Mouse (Mus musculus) MEL (cell line): ENCODE measurements around the gene Dgat2.

Source experiments
- CTCF ChIP-seq, 3 experiments: IDR thresholded peaks in 2 of 3; conservative IDR thresholded peaks in 1 of 3; 2 replicates each; pipeline ENCODE4 v1.5.1; 2011 to 2012; ENCODE audit warnings: low read length in 3 of 3, low read depth in 2 of 3, mild to moderate bottlenecking in 2 of 3, improper control_type of control experiment in 1 of 3, inconsistent platforms in 1 of 3, mixed read lengths in 1 of 3, moderate library complexity in 1 of 3; ENCODE audit not compliant: control insufficient read depth in 1 of 3, insufficient read depth in 1 of 3, poor library complexity in 1 of 3, severe bottlenecking in 1 of 3
- MAFK ChIP-seq: IDR thresholded peaks from 2 replicates; pipeline ENCODE4 v1.6.1; 2011; ENCODE audit warnings: low read depth, mild to moderate bottlenecking, low read length, improper control_type of control experiment, borderline replicate concordance
- MAZ ChIP-seq: IDR thresholded peaks from 2 replicates; pipeline ENCODE4 v1.6.1; 2012; ENCODE audit warnings: low read depth, mild to moderate bottlenecking, inconsistent platforms, low read length, improper control_type of control experiment
- MEF2A ChIP-seq: IDR thresholded peaks from 2 replicates; pipeline ENCODE4 v1.6.1; 2014; ENCODE audit warnings: low read depth, mild to moderate bottlenecking, inconsistent platforms, low read length, improper control_type of control experiment; ENCODE audit not compliant: poor library complexity, insufficient replicate concordance, severe bottlenecking; ENCODE audit errors: extremely low read depth

- TF ChIP-seq MAZ (no peak), CTCF (IDR thresholded peaks at IDR 0.05 in 2 of 3, conservative IDR thresholded peaks at IDR 0.05 in 1 of 3; ENCODE audit: control insufficient read depth in 1 of 3, insufficient read depth in 1 of 3, low read depth in 2 of 3, low read length in 3 of 3, poor library complexity in 1 of 3, severe bottlenecking in 1 of 3) (no peak), MAFK (no peak), MEF2A (no peak)
Measured at GRCm38 (mm10) chr7:99158011-99158410, 24.5 kb downstream of the Dgat2 start.
